Mouse (Mus musculus): ENCODE data around the gene Nkpd1. TPM values are rescaled to one million over a fixed set of nuclear protein-coding genes. Genes with fewer than 3 reads are reported as not detected.
A peak's percentile ranks its signal among the peaks of the same experiment; 100 is the strongest.

Gene Nkpd1
- polyA plus RNA-seq (2015; fragmentation: Nextera tagmentation; extraction: Ambion mirVana): 0.16 TPM in 1 of 2 replicates, not detected in the other

DNA sequence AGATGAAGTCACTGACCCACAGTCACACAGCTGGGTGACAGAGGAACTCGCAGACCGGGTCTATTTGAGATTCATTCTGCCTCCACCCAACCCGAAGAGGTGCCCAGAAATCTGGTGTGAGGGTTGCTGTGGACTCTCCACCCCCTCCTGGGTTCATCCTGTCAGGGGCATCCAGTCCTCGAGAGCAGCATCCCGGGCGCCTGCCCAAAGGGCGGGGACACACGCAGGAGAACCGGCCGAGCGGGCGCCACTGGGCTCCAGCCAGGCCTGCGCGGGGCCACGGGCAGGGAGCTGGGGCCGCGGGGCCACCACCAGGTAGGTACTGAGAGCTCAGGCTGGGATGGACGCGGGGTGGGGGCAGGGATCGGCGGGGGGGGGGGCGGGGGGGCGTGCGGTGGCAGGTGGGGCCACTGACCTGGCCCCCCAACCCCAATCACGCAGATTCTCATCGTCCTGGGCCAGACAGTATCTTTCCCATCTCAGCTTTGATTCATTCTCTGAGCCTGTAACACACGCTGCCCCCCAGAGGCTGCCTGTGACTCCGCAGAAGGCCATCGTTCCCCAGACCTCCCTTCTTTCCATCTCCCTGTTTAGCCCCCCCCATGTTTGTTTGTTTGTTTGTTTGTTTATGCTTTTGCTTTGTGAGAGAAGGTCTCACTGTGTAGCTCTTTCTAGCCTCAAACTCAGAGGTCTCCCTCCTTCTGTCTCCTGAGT is at the start of gene Nkpd1:
Gene Nkpd1 (plus strand): TSS at position 187 of the 714 bp plus-strand sequence.
- Histone ChIP-seq H3K4me3 (ENCODE audit: low read length) (0 out of 2 replicates have a peak within 1 kb of the TSS, but pooled peaks have one; percentile 12), H3K36me3 (ENCODE audit: control insufficient read depth, insufficient read depth, low read length) (no peaks in the 10 kb centered on the region), H3K9ac (ENCODE audit: low read length) (peak within 1 kb of the TSS; percentile 51), H3K4me1 (replicated peaks; ENCODE audit: control insufficient read depth, insufficient read depth, low read length) (peaks cover 9% of the 10 kb centered on the region; the same call in 1 of the 2 replicates), H3K27ac (ENCODE audit: low read length) (no peak within 1 kb of the TSS), H3K4me2 (ENCODE audit: low read depth, low read length) (peak within 1 kb of the TSS; percentile 48), H3K27me3 (ENCODE audit: control insufficient read depth, insufficient read depth, low read depth, low read length) (peaks cover 52% of the 10 kb centered on the region), H3K9me3 (ENCODE audit: control insufficient read depth, low read length) (no peaks in the 10 kb centered on the region)
- peak; percentile 37; the same call in 1 of the 2 replicates for ATAC-seq (ENCODE audit: low read depth)
- WGBS: 3% methylated on average over 22 of the region's 29 CpGs

DNA sequence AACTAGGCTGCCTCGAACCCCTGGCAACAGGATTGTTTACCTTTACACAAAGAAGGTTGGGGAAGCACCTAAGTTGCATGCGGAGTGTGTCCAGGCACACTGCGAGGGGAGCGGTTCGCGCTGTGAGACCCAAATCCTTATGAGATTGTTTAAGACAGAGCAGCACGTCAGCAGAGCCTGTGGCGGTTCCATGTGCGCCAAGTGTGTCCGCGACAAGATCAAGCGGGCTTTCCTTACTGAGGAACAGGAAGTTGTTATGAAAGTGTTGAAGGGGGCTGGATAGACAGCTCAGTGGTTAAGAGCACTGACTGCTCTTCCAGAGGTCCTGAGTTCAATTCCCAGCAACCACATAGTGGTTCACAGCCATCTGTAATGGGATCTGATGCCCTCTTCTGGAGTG is 49.4 kb upstream of the Nkpd1 start:
- H3K9me3 ChIP-seq (ENCODE audit: control insufficient read depth, low read length): no peaks in the 10 kb centered on the region
- no peak overlapping the region for H3K4me2 ChIP-seq (ENCODE audit: low read depth, low read length)
- no peak overlapping the region for H3K27ac ChIP-seq (ENCODE audit: low read length)
- H3K36me3 ChIP-seq (ENCODE audit: control insufficient read depth, insufficient read depth, low read length): no peaks in the 10 kb centered on the region
- 53% methylated on average over 12 of the region's 12 CpGs for WGBS
- no peak overlapping the region for H3K4me3 ChIP-seq (ENCODE audit: low read length)
- no peak overlapping the region for H3K9ac ChIP-seq (ENCODE audit: low read length)
- peaks cover 18% of the 10 kb centered on the region for H3K4me1 ChIP-seq (replicated peaks; ENCODE audit: control insufficient read depth, insufficient read depth, low read length)
- H3K27me3 ChIP-seq (ENCODE audit: control insufficient read depth, insufficient read depth, low read depth, low read length): peaks cover 45% of the 10 kb centered on the region
- no peak for ATAC-seq (ENCODE audit: low read depth)

DNA sequence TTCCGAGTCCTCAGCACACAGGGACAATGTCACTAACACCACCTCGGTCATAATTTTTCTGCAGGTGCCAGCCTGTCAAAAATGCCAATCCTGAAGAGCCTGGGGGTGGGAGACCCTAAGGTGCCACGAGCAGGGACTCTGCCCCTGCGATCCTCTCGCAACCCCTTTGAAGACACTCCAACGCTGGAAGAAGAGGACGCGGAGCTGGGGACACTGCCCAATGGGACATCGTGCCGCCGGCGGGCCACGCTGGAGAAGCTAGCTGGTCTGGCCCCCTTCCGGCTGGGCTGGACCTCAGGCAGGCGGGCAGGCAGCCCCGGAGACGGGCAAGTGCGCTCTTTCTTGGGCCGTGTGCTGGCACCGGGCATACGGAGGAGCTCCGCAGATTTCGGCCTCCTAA is 48.2 kb upstream of the Nkpd1 start:
- WGBS: 22% methylated on average over 23 of the region's 23 CpGs
- no peak overlapping the region for H3K4me3 ChIP-seq (ENCODE audit: low read length)

DNA sequence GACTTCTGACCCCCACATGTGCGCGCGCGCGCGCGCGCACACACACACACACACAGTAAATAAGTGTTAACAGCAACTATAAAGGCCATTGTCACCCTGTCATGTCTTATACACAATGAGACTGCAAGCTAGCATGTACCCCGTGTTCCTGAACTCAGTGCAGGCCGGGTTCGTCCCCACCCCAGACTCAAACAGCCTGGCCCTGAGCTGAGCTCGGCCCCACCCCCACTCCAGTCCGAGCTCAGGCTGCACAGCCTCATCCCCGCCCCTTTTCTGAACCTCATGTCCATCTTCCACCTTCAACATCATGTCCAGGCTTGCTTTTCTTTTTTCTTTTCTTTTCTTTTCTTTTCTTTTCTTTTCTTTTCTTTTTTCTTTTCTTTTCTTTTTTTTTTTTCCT is 47.3 kb upstream of the Nkpd1 start:
- Histone ChIP-seq H3K27ac (ENCODE audit: low read length) (no peak overlapping the region), H3K27me3 (ENCODE audit: control insufficient read depth, insufficient read depth, low read depth, low read length) (peaks cover 53% of the 10 kb centered on the region), H3K4me1 (replicated peaks; ENCODE audit: control insufficient read depth, insufficient read depth, low read length) (peaks cover 20% of the 10 kb centered on the region; the same call in 1 of the 2 replicates), H3K4me2 (ENCODE audit: low read depth, low read length) (no peak overlapping the region), H3K4me3 (ENCODE audit: low read length) (no peak overlapping the region), H3K9ac (ENCODE audit: low read length) (no peak overlapping the region), H3K9me3 (ENCODE audit: control insufficient read depth, low read length) (no peaks in the 10 kb centered on the region), H3K36me3 (ENCODE audit: control insufficient read depth, insufficient read depth, low read length) (no peaks in the 10 kb centered on the region)
- no peak for ATAC-seq (ENCODE audit: low read depth)
- WGBS: 23% methylated on average over 14 of the region's 14 CpGs

More for the DNA sequence above, 48.2 kb upstream of the Nkpd1 start:
- Histone ChIP-seq H3K9me3 (ENCODE audit: control insufficient read depth, low read length) (no peaks in the 10 kb centered on the region), H3K36me3 (ENCODE audit: control insufficient read depth, insufficient read depth, low read length) (no peaks in the 10 kb centered on the region), H3K27ac (ENCODE audit: low read length) (no peak overlapping the region), H3K9ac (ENCODE audit: low read length) (peak overlapping the region; percentile 1; the same call in 1 of the 2 replicates), H3K4me2 (ENCODE audit: low read depth, low read length) (no peak overlapping the region), H3K4me1 (replicated peaks; ENCODE audit: control insufficient read depth, insufficient read depth, low read length) (peaks cover 23% of the 10 kb centered on the region), H3K27me3 (ENCODE audit: control insufficient read depth, insufficient read depth, low read depth, low read length) (peaks cover 50% of the 10 kb centered on the region)
- no peak for ATAC-seq (ENCODE audit: low read depth)

DNA sequence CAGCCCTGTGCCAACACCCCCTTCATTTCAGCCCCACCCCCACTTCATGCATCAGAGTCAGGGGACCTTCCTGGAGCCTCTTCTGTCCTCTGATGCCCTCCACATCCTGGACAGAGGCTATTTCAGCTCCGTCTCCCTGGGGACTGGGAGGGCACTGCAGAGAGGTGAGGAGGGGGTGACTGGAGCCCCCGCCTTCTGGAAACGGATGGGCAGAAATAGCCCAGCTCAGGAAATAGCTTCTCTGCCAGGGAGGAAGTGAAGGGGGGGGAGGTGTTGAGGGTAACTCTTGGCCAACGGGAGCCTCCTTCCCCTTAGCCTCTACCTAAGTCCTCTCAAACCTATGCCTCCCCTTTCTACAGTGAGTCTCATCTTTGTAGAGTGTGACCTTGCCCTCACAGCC is 45.2 kb upstream of the Nkpd1 start:
- H3K4me2 ChIP-seq (ENCODE audit: low read depth, low read length): no peak overlapping the region
- peaks cover 20% of the 10 kb centered on the region; the same call in 1 of the 2 replicates for H3K4me1 ChIP-seq (replicated peaks; ENCODE audit: control insufficient read depth, insufficient read depth, low read length)
- H3K4me3 ChIP-seq (ENCODE audit: low read length): no peak overlapping the region
- H3K36me3 ChIP-seq (ENCODE audit: control insufficient read depth, insufficient read depth, low read length): no peaks in the 10 kb centered on the region
- WGBS: 27% methylated on average over 4 of the region's 4 CpGs
- H3K9me3 ChIP-seq (ENCODE audit: control insufficient read depth, low read length): no peaks in the 10 kb centered on the region
- peak; percentile 19; the same call in 1 of the 2 replicates for ATAC-seq (ENCODE audit: low read depth)
- peaks cover 50% of the 10 kb centered on the region for H3K27me3 ChIP-seq (ENCODE audit: control insufficient read depth, insufficient read depth, low read depth, low read length)
- H3K9ac ChIP-seq (ENCODE audit: low read length): no peak overlapping the region
- H3K27ac ChIP-seq (ENCODE audit: low read length): peak overlapping the region; percentile 19; the same call in 1 of the 2 replicates

DNA sequence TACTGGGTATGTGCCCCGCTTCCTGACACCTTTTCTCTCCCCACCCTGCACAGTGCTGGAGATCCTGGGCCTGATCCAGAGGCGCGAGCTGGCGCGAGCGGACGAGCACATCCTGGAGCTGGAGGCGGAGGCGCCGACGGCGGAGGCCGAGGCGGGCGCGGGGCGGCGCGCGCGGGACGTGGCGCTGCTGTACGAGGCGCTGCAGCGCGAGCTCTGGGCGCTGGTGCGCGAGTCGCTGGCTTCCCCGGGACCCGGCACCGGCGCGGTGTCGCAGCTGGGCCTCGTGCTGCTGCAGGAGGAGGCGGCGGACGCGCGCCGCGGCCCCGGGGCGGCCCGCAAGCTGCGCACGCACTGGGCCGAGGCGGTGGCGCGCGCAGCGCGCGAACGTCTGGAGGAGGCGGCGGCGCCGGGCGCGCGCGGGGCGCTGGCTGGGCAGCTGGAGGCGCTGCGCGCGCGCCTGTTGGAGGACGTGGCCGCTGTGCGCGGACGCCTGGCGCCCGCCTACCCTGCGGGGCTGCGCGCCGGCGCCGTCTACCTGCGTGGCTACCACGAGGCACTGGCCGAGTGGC is 43.7 kb upstream of the Nkpd1 start:
- WGBS: 0% methylated on average over 32 of the region's 89 CpGs

DNA sequence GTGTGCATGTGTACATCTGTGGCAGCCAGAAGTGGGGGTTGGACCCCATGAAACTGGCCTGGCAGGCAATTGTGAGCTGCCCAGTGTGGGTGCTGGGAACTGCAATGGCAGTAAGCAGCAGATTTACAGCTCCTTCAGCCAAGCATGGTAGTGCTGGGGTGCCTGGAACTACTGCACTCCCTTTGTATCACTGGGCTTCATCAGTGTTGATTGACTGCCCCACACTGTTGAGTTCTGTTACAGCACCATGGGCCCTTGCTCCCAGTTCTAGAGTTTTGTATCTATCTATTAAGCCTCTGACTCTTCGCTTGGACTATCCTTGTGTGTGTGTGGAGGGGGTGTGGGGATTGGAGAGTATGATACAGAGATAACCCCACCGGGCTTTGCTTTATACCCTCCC is 40.6 kb upstream of the Nkpd1 start:
- 54% methylated on average over 2 of the region's 2 CpGs for WGBS
- H3K4me3 ChIP-seq (ENCODE audit: low read length): no peak overlapping the region
- H3K4me1 ChIP-seq (replicated peaks; ENCODE audit: control insufficient read depth, insufficient read depth, low read length): peaks cover 12% of the 10 kb centered on the region; the same call in 1 of the 2 replicates
- no peaks in the 10 kb centered on the region for H3K36me3 ChIP-seq (ENCODE audit: control insufficient read depth, insufficient read depth, low read length)
- H3K4me2 ChIP-seq (ENCODE audit: low read depth, low read length): no peak overlapping the region
- H3K27ac ChIP-seq (ENCODE audit: low read length): no peak overlapping the region
- no peak overlapping the region for H3K9ac ChIP-seq (ENCODE audit: low read length)
- ATAC-seq (ENCODE audit: low read depth): no peak
- H3K9me3 ChIP-seq (ENCODE audit: control insufficient read depth, low read length): no peaks in the 10 kb centered on the region
- peaks cover 20% of the 10 kb centered on the region for H3K27me3 ChIP-seq (ENCODE audit: control insufficient read depth, insufficient read depth, low read depth, low read length)

More for the DNA sequence above, 43.7 kb upstream of the Nkpd1 start:
- Histone ChIP-seq H3K9me3 (ENCODE audit: control insufficient read depth, low read length) (no peaks in the 10 kb centered on the region), H3K9ac (ENCODE audit: low read length) (peak overlapping the region; percentile 79), H3K27ac (ENCODE audit: low read length) (peak overlapping the region; percentile 44), H3K4me2 (ENCODE audit: low read depth, low read length) (peak overlapping the region; percentile 96), H3K4me3 (ENCODE audit: low read length) (peak overlapping the region; percentile 61), H3K4me1 (replicated peaks; ENCODE audit: control insufficient read depth, insufficient read depth, low read length) (peaks cover 20% of the 10 kb centered on the region; the same call in 1 of the 2 replicates), H3K36me3 (ENCODE audit: control insufficient read depth, insufficient read depth, low read length) (no peaks in the 10 kb centered on the region), H3K27me3 (ENCODE audit: control insufficient read depth, insufficient read depth, low read depth, low read length) (peaks cover 48% of the 10 kb centered on the region)
- ATAC-seq (ENCODE audit: low read depth): peak; percentile 89

DNA sequence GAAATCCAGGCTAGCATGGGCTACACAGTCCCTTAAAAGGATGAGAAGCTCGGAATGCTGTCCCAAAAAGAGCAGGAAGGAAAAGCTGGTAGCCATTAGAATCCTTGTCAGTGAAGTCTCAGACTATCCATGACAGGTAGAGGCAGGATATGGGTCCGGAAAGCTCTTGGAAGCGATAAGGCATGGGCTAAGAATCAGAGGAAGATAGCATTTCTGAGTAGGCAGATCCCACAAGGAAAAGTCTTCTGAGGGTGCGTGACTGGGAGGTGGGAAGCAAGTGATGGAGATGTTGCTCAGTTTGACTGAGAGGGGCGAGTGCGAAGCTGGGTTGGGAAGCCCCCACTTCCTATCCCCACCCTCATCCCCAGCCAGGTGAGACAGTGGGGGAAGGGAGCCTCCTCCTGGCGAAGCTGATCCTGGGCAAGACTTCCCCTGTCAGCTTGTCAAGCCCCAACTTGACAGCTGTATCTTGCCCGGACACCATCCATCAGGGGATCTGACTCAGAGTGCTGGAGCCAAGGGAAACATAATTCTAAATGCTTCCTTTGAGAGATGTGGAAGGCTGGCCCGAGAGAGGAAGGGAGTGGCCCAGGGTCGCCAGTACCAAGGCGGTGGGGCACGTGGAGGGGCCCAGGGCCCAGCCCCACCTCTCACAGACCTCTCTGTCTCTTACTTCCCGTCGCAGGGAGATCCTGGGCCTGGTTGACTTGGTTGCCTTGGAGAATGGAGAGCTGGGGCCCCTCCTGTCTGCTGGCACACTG is 39.8 kb upstream of the Nkpd1 start:
- Histone ChIP-seq H3K4me1 (replicated peaks; ENCODE audit: control insufficient read depth, insufficient read depth, low read length) (peaks cover 12% of the 10 kb centered on the region; the same call in 1 of the 2 replicates), H3K4me3 (ENCODE audit: low read length) (no peak overlapping the region), H3K27me3 (ENCODE audit: control insufficient read depth, insufficient read depth, low read depth, low read length) (peaks cover 13% of the 10 kb centered on the region), H3K4me2 (ENCODE audit: low read depth, low read length) (no peak overlapping the region), H3K9ac (ENCODE audit: low read length) (no peak overlapping the region), H3K9me3 (ENCODE audit: control insufficient read depth, low read length) (no peaks in the 10 kb centered on the region), H3K27ac (ENCODE audit: low read length) (peak overlapping the region; percentile 12; the same call in 1 of the 2 replicates), H3K36me3 (ENCODE audit: control insufficient read depth, insufficient read depth, low read length) (no peaks in the 10 kb centered on the region)
- 16% methylated on average over 14 of the region's 14 CpGs for WGBS
- ATAC-seq (ENCODE audit: low read depth): no peak

DNA sequence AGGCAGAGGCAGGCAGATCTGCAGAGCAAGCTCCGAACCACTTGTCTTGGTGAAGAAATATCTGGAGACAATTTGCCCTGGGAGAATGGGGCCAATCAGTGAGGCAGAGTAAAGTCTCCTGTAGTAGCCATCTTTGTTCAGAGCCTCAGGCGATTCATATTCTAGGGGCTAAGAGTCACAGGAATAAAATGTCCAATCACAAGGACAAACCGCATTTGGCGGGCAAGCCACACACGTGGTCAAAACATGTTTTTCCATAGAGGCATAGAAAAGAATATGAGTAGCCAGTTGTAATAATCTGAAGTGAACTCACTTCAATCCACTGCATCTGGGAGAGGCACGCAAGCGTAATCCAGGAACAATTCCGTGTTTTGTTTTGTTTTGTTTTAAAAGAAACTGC is 34.4 kb upstream of the Nkpd1 start:
- Histone ChIP-seq H3K9ac (ENCODE audit: low read length) (no peak overlapping the region), H3K36me3 (ENCODE audit: control insufficient read depth, insufficient read depth, low read length) (no peaks in the 10 kb centered on the region), H3K27ac (ENCODE audit: low read length) (no peak overlapping the region), H3K27me3 (ENCODE audit: control insufficient read depth, insufficient read depth, low read depth, low read length) (peaks cover 4% of the 10 kb centered on the region; the same call in 1 of the 2 replicates), H3K4me3 (ENCODE audit: low read length) (no peak overlapping the region), H3K4me1 (replicated peaks; ENCODE audit: control insufficient read depth, insufficient read depth, low read length) (no peaks in the 10 kb centered on the region), H3K9me3 (ENCODE audit: control insufficient read depth, low read length) (no peaks in the 10 kb centered on the region), H3K4me2 (ENCODE audit: low read depth, low read length) (no peak overlapping the region)
- 73% methylated on average over 8 of the region's 8 CpGs for WGBS
- no peak for ATAC-seq (ENCODE audit: low read depth)

Measured in lung, embryonic 16.5 days (tissue).